Mouse (Mus musculus) hindbrain, embryonic 16.5 days (tissue): ENCODE data around the gene Psd4. TPM values are rescaled to one million over a fixed set of nuclear protein-coding genes. Genes with fewer than 3 reads are reported as not detected.

Source experiments
- ATAC-seq: fragments of 200-750 bp; cut with Nextera tagmentation; 2 replicates; pipeline ENCODE4 v1.8.0; 2017; ENCODE audit warnings: moderate TSS enrichment, moderate library complexity
- H3K27ac ChIP-seq: fragments of 300-500 bp; sonication (generic); 2 replicates; pipeline ENCODE4 v1.5.1; 2014; ENCODE audit warnings: low read depth, mild to moderate bottlenecking, control low read depth, low read length, moderate library complexity
- H3K27me3 ChIP-seq: fragments of 300-500 bp; sonication (generic); replicated peaks from 2 replicates; pipeline ENCODE4 v1.6.1; 2014; ENCODE audit warnings: low read length; ENCODE audit not compliant: control insufficient read depth, insufficient read depth
- H3K36me3 ChIP-seq: fragments of 300-500 bp; sonication (generic); 2 replicates; pipeline ENCODE4 v1.6.1; 2014; ENCODE audit warnings: mild to moderate bottlenecking, low read length, moderate library complexity, mixed read lengths; ENCODE audit not compliant: control insufficient read depth, insufficient read depth
- H3K4me1 ChIP-seq: fragments of 300-500 bp; sonication (generic); 2 replicates; pipeline ENCODE4 v1.6.1; 2014; ENCODE audit warnings: low read depth, low read length; ENCODE audit not compliant: control insufficient read depth, insufficient read depth
- H3K4me2 ChIP-seq: fragments of 300-500 bp; sonication (generic); 2 replicates; pipeline ENCODE4 v1.6.1; 2014; ENCODE audit warnings: mild to moderate bottlenecking, low read length, control low read depth, moderate library complexity
- H3K4me3 ChIP-seq: fragments of 300-500 bp; sonication (generic); 2 replicates; pipeline ENCODE4 v1.5.1; 2014; ENCODE audit warnings: mild to moderate bottlenecking, low read length, control low read depth, moderate library complexity
- H3K9ac ChIP-seq: fragments of 300-500 bp; sonication (generic); 2 replicates; pipeline ENCODE4 v1.6.1; 2014; ENCODE audit warnings: low read depth, mild to moderate bottlenecking, control low read depth, low read length, moderate library complexity
- H3K9me3 ChIP-seq: fragments of 300-500 bp; sonication (generic); 2 replicates; pipeline ENCODE4 v1.6.1; 2014; ENCODE audit warnings: mild to moderate bottlenecking, low read length, moderate library complexity; ENCODE audit not compliant: control insufficient read depth
- WGBS: fragments of 180-500 bp; shearing (Covaris S2); extraction: QIAGEN DNeasy Blood & Tissue Kit; methylation state at CpG from one replicate; pipeline ENCODE4 v1.1.7; 2014; 5-methylcytosine and 5-hydroxymethylcytosine counted together
- polyA plus RNA-seq: library from polyadenylated mRNA; unstranded; fragments of >200 nt; fragmentation: Nextera tagmentation; extraction: Ambion mirVana; gene quantifications from 2 replicates; pipeline ENCODE4 v1.2.1, GENCODE M21; 2015

Psd4 gene
- polyA plus RNA-seq, 1 experiment from 2014 or later: 2.3 TPM

- H3K9me3 ChIP-seq: no peaks in the 10 kb centered on the region
- H3K27me3 ChIP-seq: no peaks in the 10 kb centered on the region
- H3K27ac ChIP-seq: no peak overlapping the region
- no peak overlapping the region for H3K4me3 ChIP-seq
- no peaks in the 10 kb centered on the region for H3K36me3 ChIP-seq
- H3K9ac ChIP-seq: no peak overlapping the region
- H3K4me2 ChIP-seq: no peak overlapping the region
- H3K4me1 ChIP-seq: no peaks in the 10 kb centered on the region
- no peak for ATAC-seq
Measured at GRCm38 (mm10) chr2:24384393-24384792, 17.0 kb downstream of the Psd4 start.

- Histone ChIP-seq H3K9ac (no peak overlapping the region), H3K9me3 (no peaks in the 10 kb centered on the region), H3K27ac (no peak overlapping the region), H3K27me3 (no peaks in the 10 kb centered on the region), H3K36me3 (no peaks in the 10 kb centered on the region), H3K4me2 (no peak overlapping the region), H3K4me3 (no peak overlapping the region), H3K4me1 (no peaks in the 10 kb centered on the region)
- ATAC-seq: no peak
- 81% methylated on average over 14 of the region's 14 CpGs for WGBS
Measured at GRCm38 (mm10) chr2:24385111-24385961, 18.0 kb downstream of the Psd4 start.

DNA sequence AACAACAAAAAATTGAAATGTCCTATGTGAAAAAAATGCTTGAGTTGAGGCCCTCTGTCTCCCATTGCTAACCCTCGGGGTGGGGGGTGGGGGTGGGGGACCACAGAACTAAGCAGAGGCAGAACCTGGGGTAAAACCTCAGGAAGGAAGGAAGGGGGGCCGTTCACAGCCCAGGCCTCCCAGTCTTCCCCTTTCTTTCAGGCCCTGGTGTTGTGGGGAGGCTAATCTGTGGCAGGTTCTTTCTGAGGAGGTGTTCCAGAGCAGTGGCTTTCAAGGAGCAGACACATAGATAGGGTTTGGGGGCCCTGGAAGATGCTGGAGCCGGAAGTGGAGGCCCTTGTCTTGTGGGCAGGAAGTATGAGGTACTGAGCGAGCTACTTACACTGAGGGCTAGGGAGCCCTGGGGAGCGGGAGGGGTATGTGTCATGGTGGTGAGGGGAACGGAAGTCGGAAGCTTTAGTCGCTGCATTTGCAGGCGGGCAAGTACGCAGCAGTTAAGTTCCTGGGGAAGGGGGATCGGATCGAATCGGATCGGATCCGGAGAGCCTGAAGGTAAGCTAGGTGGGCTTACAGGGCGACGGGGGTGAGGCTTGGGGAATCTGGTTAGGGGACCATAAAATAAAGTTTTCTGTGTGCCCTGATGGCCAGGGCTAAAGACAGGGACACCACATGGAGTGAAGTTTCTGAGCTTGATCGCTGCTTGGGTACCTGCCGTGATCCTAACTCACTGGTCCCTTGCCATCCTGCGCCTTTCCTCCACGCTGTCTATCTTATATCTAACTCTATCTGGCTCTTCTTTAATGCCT lies 19.0 kb downstream of the Psd4 start:
- Histone ChIP-seq H3K27me3 (no peaks in the 10 kb centered on the region), H3K36me3 (no peaks in the 10 kb centered on the region), H3K9ac (no peak overlapping the region), H3K4me3 (no peak overlapping the region), H3K9me3 (no peaks in the 10 kb centered on the region), H3K4me1 (no peaks in the 10 kb centered on the region), H3K27ac (no peak overlapping the region), H3K4me2 (no peak overlapping the region)
- no peak for ATAC-seq
- 88% methylated on average over 21 of the region's 21 CpGs for WGBS

- H3K4me2 ChIP-seq: no peak overlapping the region
- H3K4me3 ChIP-seq: no peak overlapping the region
- no peak overlapping the region for H3K9ac ChIP-seq
- H3K27me3 ChIP-seq: no peaks in the 10 kb centered on the region
- H3K27ac ChIP-seq: no peak overlapping the region
- no peak for ATAC-seq
- 85% methylated on average over 2 of the region's 2 CpGs for WGBS
- no peaks in the 10 kb centered on the region for H3K9me3 ChIP-seq
- no peaks in the 10 kb centered on the region for H3K4me1 ChIP-seq
- no peaks in the 10 kb centered on the region for H3K36me3 ChIP-seq
Measured at GRCm38 (mm10) chr2:24386964-24387320, 19.6 kb downstream of the Psd4 start.

- Histone ChIP-seq H3K4me1 (no peaks in the 10 kb centered on the region), H3K4me2 (no peak overlapping the region), H3K36me3 (no peaks in the 10 kb centered on the region), H3K9me3 (no peaks in the 10 kb centered on the region), H3K4me3 (no peak overlapping the region), H3K27me3 (no peaks in the 10 kb centered on the region), H3K27ac (no peak overlapping the region), H3K9ac (no peak overlapping the region)
- no peak for ATAC-seq
- 88% methylated on average over 4 of the region's 4 CpGs for WGBS
Measured at GRCm38 (mm10) chr2:24387361-24388283, 20.2 kb downstream of the Psd4 start.

DNA sequence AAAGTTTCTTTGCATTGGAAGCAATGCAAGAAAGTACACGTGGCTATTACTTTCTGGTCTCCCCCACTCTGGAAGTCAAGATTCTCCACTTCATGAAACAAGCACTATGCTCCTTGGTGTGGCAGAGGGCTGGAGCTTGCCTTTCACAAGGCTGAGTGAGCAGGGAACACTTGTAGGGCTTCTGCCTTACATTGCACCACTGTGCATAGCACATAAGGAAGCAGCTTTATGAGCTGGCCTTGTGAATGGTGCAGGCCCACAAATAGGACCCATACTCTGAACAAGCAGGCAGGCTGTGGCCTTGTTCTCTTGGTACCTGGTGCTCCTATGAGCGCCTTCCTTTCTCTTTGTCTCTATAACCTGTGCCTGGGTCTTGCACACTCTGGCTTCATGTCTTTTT lies 25.9 kb downstream of the Psd4 start:
- ATAC-seq: no peak
- 84% methylated on average over 2 of the region's 2 CpGs for WGBS

GRCm38 (mm10) chr2:24397115-24397514 lies 29.7 kb downstream of the Psd4 start:
- no peaks in the 10 kb centered on the region for H3K36me3 ChIP-seq
- H3K9me3 ChIP-seq: no peaks in the 10 kb centered on the region
- H3K27me3 ChIP-seq: no peaks in the 10 kb centered on the region
- no peak overlapping the region for H3K9ac ChIP-seq
- H3K27ac ChIP-seq: no peak overlapping the region
- no peaks in the 10 kb centered on the region for H3K4me1 ChIP-seq
- 19% methylated on average over 2 of the region's 2 CpGs for WGBS
- no peak overlapping the region for H3K4me2 ChIP-seq
- no peak overlapping the region for H3K4me3 ChIP-seq
- ATAC-seq: no peak

More for the DNA sequence above, 25.9 kb downstream of the Psd4 start:
- Histone ChIP-seq H3K9ac (no peak overlapping the region), H3K9me3 (no peaks in the 10 kb centered on the region), H3K27me3 (no peaks in the 10 kb centered on the region), H3K4me3 (no peak overlapping the region), H3K4me1 (no peaks in the 10 kb centered on the region), H3K36me3 (no peaks in the 10 kb centered on the region), H3K27ac (no peak overlapping the region), H3K4me2 (no peak overlapping the region)

DNA sequence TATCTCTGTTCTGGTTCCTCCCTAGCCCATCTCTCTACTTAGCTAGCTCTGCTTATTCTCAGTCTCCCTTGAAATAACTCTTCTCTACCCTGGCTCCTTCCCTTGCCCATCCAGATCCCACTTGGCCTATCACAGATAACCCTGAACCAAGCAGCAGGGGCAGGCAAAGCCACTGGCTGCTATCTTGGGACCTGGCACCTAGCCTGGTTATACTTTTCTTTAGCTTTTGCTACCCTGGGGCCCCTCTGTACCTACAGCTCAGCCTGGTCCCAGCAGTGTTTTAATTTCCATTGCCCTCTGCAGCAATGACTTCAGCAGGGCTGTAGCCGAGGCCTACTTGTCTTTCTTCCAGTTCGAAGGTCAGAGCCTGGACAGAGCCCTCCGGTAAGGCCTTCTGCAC lies 33.3 kb downstream of the Psd4 start:
- 85% methylated on average over 3 of the region's 3 CpGs for WGBS
- Histone ChIP-seq H3K4me2 (no peak overlapping the region), H3K9me3 (no peaks in the 10 kb centered on the region), H3K4me1 (no peaks in the 10 kb centered on the region), H3K36me3 (no peaks in the 10 kb centered on the region), H3K27ac (no peak overlapping the region), H3K27me3 (no peaks in the 10 kb centered on the region), H3K4me3 (no peak overlapping the region), H3K9ac (no peak overlapping the region)
- ATAC-seq: no peak
